In the genomic region with DNA sequence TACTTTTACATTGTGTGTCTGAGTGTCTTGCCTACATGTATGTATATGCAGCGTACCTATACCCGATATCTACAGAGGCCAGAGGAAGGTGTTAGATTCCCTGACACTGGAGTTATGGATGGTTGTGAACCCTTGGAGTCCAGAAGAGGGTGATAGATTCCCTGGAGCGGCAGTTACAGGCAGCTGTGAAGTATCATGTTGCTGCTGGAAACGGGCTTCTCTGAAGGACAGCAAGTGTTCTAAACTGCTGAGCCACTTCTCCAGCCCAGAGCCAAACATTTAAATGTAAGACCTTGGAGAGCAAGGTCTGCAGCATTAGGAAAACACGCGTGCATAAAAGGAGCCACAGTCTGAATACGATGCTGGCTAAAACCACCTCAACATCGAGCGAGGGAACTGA, we compare ENCODE assay signal across 30 mouse cellular contexts.
A peak's percentile ranks its signal among the peaks of the same experiment; 100 is the strongest.
DNase-seq lines count a peak whose midpoint lies in the region; ATAC-seq and TF ChIP-seq lines count a peak whose summit lies in the region.
"Had no signal": no experiment of that assay in that cellular context is flagged by ENCODE, and none has a peak within 500 bp of the region (broad histone marks: within the 10 kb centered on the region; RNA-seq: fewer than 3 reads in every experiment).

No protein-coding gene starts in this region.

- no peaks in the 10 kb centered on the region for H3K27me3 ChIP-seq in kidney, postnatal 0 days (ENCODE audit: insufficient read depth, low read length)
- H3K27me3 ChIP-seq: forebrain, embryonic 13.5 days; heart, embryonic 13.5 days; hindbrain, embryonic 15.5 days; kidney, embryonic 15.5 days; liver, embryonic 12.5 days; midbrain, embryonic 13.5 days; neural tube, embryonic 15.5 days had no signal

- H3K4me2 ChIP-seq in kidney, postnatal 0 days (ENCODE audit: low read length) = no peak overlapping the region
- H3K4me2 ChIP-seq: forebrain, embryonic 13.5 days; heart, embryonic 13.5 days; hindbrain, embryonic 15.5 days; kidney, embryonic 15.5 days; liver, embryonic 12.5 days; midbrain, embryonic 13.5 days; neural tube, embryonic 15.5 days had no signal

- no peak for TF ChIP-seq CTCF in kidney, postnatal 0 days (IDR thresholded peaks at IDR 0.05; ENCODE audit: low read depth)

- H3K9ac ChIP-seq in kidney, postnatal 0 days (ENCODE audit: low read depth, low read length) = no peak overlapping the region
- H3K9ac ChIP-seq: forebrain, embryonic 13.5 days; heart, embryonic 13.5 days; hindbrain, embryonic 15.5 days; kidney, embryonic 15.5 days; liver, embryonic 12.5 days; liver, postnatal 0 days; midbrain, embryonic 13.5 days; neural tube, embryonic 15.5 days had no signal

- H3K9me3 ChIP-seq in kidney, postnatal 0 days (replicated peaks; ENCODE audit: low read length) = no peaks in the 10 kb centered on the region
- H3K9me3 ChIP-seq: forebrain, embryonic 13.5 days; heart, embryonic 13.5 days; hindbrain, embryonic 15.5 days; kidney, embryonic 15.5 days; neural tube, embryonic 15.5 days had no signal

- no peak overlapping the region for H3K27ac ChIP-seq in kidney, postnatal 0 days
- H3K27ac ChIP-seq: forebrain, embryonic 13.5 days; heart, embryonic 13.5 days; hindbrain, embryonic 10.5 days; hindbrain, embryonic 15.5 days; kidney, embryonic 15.5 days; liver, embryonic 12.5 days; macrophage; midbrain, embryonic 13.5 days; neural tube, embryonic 15.5 days; stomach, postnatal 0 days had no signal

- no peaks in the 10 kb centered on the region for H3K4me1 ChIP-seq in kidney, postnatal 0 days (replicated peaks; ENCODE audit: insufficient read depth, low read length)
- H3K4me1 ChIP-seq: forebrain, embryonic 13.5 days; heart, embryonic 13.5 days; hindbrain, embryonic 10.5 days; hindbrain, embryonic 15.5 days; kidney, embryonic 15.5 days; liver, embryonic 12.5 days; midbrain, embryonic 13.5 days had no signal

- whole genome bisulfite sequencing in kidney, postnatal 0 days = 43% methylated on average over 9 of the region's 9 CpGs

- H3K36me3 ChIP-seq in kidney, postnatal 0 days (ENCODE audit: insufficient read depth, low read length) = no peaks in the 10 kb centered on the region
- H3K36me3 ChIP-seq: heart, embryonic 13.5 days; hindbrain, embryonic 10.5 days; hindbrain, embryonic 15.5 days; kidney, embryonic 15.5 days; liver, embryonic 12.5 days; midbrain, embryonic 13.5 days; neural tube, embryonic 15.5 days had no signal

- ATAC-seq in kidney, postnatal 0 days (replicated peaks; ENCODE audit: low FRiP score, low read depth) = no peak
- ATAC-seq: forebrain, embryonic 13.5 days; inflammation-experienced regulatory T-cells, adult 6 months; liver, embryonic 12.5 days; liver, postnatal 0 days; midbrain, embryonic 13.5 days; Patski had no signal

- DNase-seq in adrenal gland, adult 2 months = peak; percentile 49
- DNase-seq in adrenal gland, postnatal 25 days = no peak
- peak; percentile 47 for DNase-seq in kidney, postnatal 0 days (ENCODE audit: low spot score)
- DNase-seq in kidney, adult 11 months = no peak
- peak; percentile 8 for DNase-seq in forelimb bud, embryonic 11.5 days (ENCODE audit: low read depth, low spot score)
- DNase-seq in layer of hippocampus, postnatal 10 days (ENCODE audit: low spot score in 2 of 2) = no peak
- no peak for DNase-seq in ovary, postnatal 36 days (ENCODE audit: low spot score)
- DNase-seq: cerebellum, adult 2 months; cerebellum, postnatal 14 days; heart, postnatal 10 days; kidney, adult 18-20 months; kidney, postnatal 4 days; layer of hippocampus, postnatal 36 days; left cerebral cortex, postnatal 4 days; liver, postnatal 0 days; lung, postnatal 10 days; thymus, adult 18-20 months; thymus, postnatal 25 days had no signal

- H3K4me3 ChIP-seq in kidney, postnatal 0 days (replicated peaks; ENCODE audit: low read depth, low read length) = no peak overlapping the region
- H3K4me3 ChIP-seq: forebrain, embryonic 13.5 days; heart, embryonic 13.5 days; hindbrain, embryonic 10.5 days; hindbrain, embryonic 15.5 days; kidney, embryonic 15.5 days; liver, embryonic 12.5 days; midbrain, embryonic 13.5 days; neural tube, embryonic 15.5 days had no signal

Comparison
In these comparisons a context has a peak if more than half of its experiments do, and no peak if none do; other contexts are left out.
1. DNase-seq: peak in adrenal gland, adult 2 months (single experiment), kidney, postnatal 0 days (single experiment) and forelimb bud, embryonic 11.5 days (single experiment); none in adrenal gland, postnatal 25 days (single experiment), kidney, adult 11 months (single experiment), layer of hippocampus, postnatal 10 days (0 of 2) and ovary, postnatal 36 days (single experiment).